Mouse (Mus musculus) midbrain, postnatal 0 days (tissue): ENCODE measurements around the gene Sfxn3. TPM values are rescaled to one million over a fixed set of nuclear protein-coding genes. Genes with fewer than 3 reads are reported as not detected.

ENCODE experiments used
- ATAC-seq: fragments of 200-750 bp; cut with Nextera tagmentation; 2 replicates; pipeline ENCODE4 v1.8.0; 2017; ENCODE audit warnings: moderate number of reproducible peaks, mild to moderate bottlenecking, moderate TSS enrichment, moderate library complexity; ENCODE audit not compliant: low FRiP score
- DNase-seq: peaks from one replicate; pipeline ENCODE4 v3.0.0-alpha.2; 2015; ENCODE audit warnings: low spot score
- H3K27ac ChIP-seq: fragments of 300-500 bp; sonication (generic); 2 replicates; pipeline ENCODE4 v1.5.1; 2014; ENCODE audit warnings: low read depth, mild to moderate bottlenecking, low read length, mixed read lengths
- H3K27me3 ChIP-seq: fragments of 300-500 bp; sonication (generic); 2 replicates; pipeline ENCODE4 v1.6.1; 2014; ENCODE audit warnings: low read length, control low read depth, mixed read lengths; ENCODE audit not compliant: insufficient read depth
- H3K36me3 ChIP-seq: fragments of 300-500 bp; sonication (generic); 2 replicates; pipeline ENCODE4 v1.6.1; 2014; ENCODE audit warnings: low read length, control low read depth, mixed read lengths; ENCODE audit not compliant: insufficient read depth
- H3K4me1 ChIP-seq: fragments of 300-500 bp; sonication (generic); 2 replicates; pipeline ENCODE4 v1.6.1; 2014; ENCODE audit warnings: mild to moderate bottlenecking, control low read depth, antibody characterized with exemption, low read length, mixed read lengths; ENCODE audit not compliant: insufficient read depth
- H3K4me2 ChIP-seq: fragments of 300-500 bp; sonication (generic); 2 replicates; pipeline ENCODE4 v1.6.1; 2014; ENCODE audit warnings: low read depth, mild to moderate bottlenecking, low read length, mixed read lengths; ENCODE audit not compliant: poor library complexity, severe bottlenecking
- H3K4me3 ChIP-seq: fragments of 300-500 bp; sonication (generic); 2 replicates; pipeline ENCODE4 v1.5.1; 2014; ENCODE audit warnings: low read depth, mild to moderate bottlenecking, low read length, moderate library complexity
- H3K9ac ChIP-seq: fragments of 300-500 bp; sonication (generic); replicated peaks from 2 replicates; pipeline ENCODE4 v1.6.1; 2014; ENCODE audit warnings: mild to moderate bottlenecking, low read length, moderate library complexity, mixed read lengths; ENCODE audit not compliant: poor library complexity, severe bottlenecking
- H3K9me3 ChIP-seq: fragments of 300-500 bp; sonication (generic); 2 replicates; pipeline ENCODE4 v1.6.1; 2016; ENCODE audit warnings: low read length, control low read depth
- CTCF ChIP-seq: IDR thresholded peaks from 2 replicates; pipeline ENCODE4 v1.5.1; 2016; ENCODE audit warnings: antibody characterized with exemption, mild to moderate bottlenecking
- WGBS: fragments of 180-500 bp; shearing (Covaris S2); extraction: QIAGEN DNeasy Blood & Tissue Kit; methylation state at CpG from one replicate; pipeline ENCODE4 v1.1.7; 2014; 5-methylcytosine and 5-hydroxymethylcytosine counted together
- polyA plus RNA-seq: library from polyadenylated mRNA; unstranded; fragments of >200 nt; fragmentation: Nextera tagmentation; extraction: Ambion mirVana; gene quantifications from 2 replicates; pipeline ENCODE4 v1.2.1, GENCODE M21; 2015
- total RNA-seq: library from RNA; depleted of rRNA; stranded (reverse); fragments of >200 nt; gene quantifications from 2 replicates; pipeline ENCODE4 v1.2.3, GENCODE M21; 2014; rRNA removed

The Sfxn3 gene
- total and polyA plus RNA-seq, 2 experiments from 2014 or later, result 85.8 to 102 TPM

DNA sequence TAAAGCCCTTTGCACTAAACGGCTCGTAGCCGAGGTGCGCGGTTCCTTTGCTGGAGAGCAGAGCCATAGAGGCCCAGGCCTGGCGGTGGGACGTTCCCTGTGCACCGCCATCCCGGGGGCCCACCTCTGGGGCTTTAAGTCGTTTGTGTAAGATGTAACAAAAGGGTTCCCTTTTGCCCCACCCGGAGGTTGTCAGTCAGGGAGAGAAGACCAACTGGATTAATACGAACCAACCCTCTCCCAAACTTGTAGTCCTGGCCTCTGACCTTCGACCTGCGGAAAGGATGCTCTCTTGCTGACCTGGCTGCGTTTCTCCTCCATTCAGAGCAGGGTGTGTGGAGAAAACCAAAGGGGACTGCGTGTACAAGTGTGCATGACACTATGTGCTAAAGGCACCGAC, 33.4 kb downstream of the Sfxn3 start:
- 0 out of 2 replicates have a peak overlapping the region, but pooled peaks have one; percentile 44 for H3K9ac ChIP-seq
- TF ChIP-seq CTCF, result no peak
- ATAC-seq, result no peak

DNA sequence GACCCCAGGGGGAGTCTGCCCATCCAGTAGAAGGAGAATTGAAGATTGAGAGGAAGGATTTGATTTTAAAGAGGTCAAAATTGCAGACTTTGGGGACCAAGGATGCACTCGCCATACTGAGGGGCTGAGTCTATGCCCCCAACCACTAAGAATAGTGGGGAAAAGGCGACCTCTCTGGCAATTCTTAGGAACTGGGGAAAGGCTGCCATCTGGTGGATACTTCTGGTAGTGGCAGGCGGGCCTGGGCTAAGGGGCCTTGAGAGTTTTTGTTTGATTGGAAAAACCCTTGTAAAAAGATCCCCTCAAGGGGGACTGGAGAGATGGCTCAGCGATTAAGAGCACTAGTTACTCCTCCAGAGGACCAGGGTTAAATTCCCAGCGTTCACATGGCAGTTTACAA, 34.0 kb downstream of the Sfxn3 start:
- 0 out of 2 replicates have a peak, but pooled peaks cover 4% of the 10 kb centered on the region for H3K4me1 ChIP-seq
- peaks cover 54% of the 10 kb centered on the region for H3K27me3 ChIP-seq
- H3K4me3 ChIP-seq, result peak overlapping the region; percentile 23; the same call in 1 of the 2 replicates
- H3K9me3 ChIP-seq, result no peaks in the 10 kb centered on the region
- H3K36me3 ChIP-seq, result no peaks in the 10 kb centered on the region
- H3K27ac ChIP-seq, result no peak overlapping the region
- H3K4me2 ChIP-seq, result peak overlapping the region; percentile 52
- 3% methylated on average over 5 of the region's 5 CpGs for WGBS
- ATAC-seq (no peak), DNase-seq (peak; percentile 80)
- TF ChIP-seq CTCF, result peak; percentile 95
- no peak overlapping the region for H3K9ac ChIP-seq

More for the DNA sequence above, 33.4 kb downstream of the Sfxn3 start:
- peak overlapping the region; percentile 52 for H3K4me2 ChIP-seq
- H3K27ac ChIP-seq, result no peak overlapping the region
- 2% methylated on average over 17 of the region's 17 CpGs for WGBS
- H3K27me3 ChIP-seq, result peaks cover 54% of the 10 kb centered on the region
- H3K4me3 ChIP-seq, result peak overlapping the region; percentile 23; the same call in 1 of the 2 replicates
- DNase-seq, result no peak
- H3K4me1 ChIP-seq, result 0 out of 2 replicates have a peak, but pooled peaks cover 4% of the 10 kb centered on the region
- H3K36me3 ChIP-seq, result no peaks in the 10 kb centered on the region
- H3K9me3 ChIP-seq, result no peaks in the 10 kb centered on the region

DNA sequence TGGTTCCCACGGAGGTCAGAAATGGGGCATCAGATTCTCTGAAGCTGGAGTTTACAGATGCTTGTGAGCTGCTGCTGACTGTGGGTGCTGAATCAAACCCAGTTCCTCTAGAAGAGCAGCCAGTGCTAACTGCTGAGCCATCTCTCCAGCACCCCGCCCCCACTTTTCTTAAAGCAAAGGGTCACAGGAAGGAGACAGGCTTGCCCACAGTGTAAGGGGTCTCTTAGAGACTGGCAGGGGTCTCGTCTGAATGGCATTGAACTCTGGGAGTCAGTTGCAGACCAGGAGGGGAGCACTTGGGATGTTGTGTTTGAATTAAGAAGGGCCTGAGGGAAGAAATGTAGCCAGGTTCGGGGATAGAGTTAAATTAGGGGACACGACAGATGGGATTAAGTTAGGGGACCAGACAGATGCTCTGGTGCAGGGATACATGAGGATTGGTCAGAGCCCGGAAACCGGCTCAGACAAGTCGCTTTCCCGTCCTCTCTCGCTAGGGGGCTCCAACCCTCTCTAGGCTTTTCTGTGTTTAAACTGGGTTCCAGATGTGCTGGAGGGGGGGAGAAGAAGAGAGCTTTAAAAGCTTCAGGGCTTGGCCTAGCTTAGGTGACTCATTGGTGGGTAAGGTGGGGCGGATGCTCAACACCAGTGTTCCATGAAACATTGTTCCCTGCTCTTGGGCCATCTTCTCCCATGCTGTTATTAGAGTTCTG, 34.7 kb downstream of the Sfxn3 start:
- H3K9me3 ChIP-seq, result no peaks in the 10 kb centered on the region
- no peak overlapping the region for H3K27ac ChIP-seq
- H3K27me3 ChIP-seq, result peaks cover 51% of the 10 kb centered on the region
- peak; percentile 62 for TF ChIP-seq CTCF
- H3K36me3 ChIP-seq, result no peaks in the 10 kb centered on the region
- H3K9ac ChIP-seq, result no peak overlapping the region
- WGBS, result 20% methylated on average over 11 of the region's 11 CpGs
- no peak for ATAC-seq
- no peak overlapping the region for H3K4me2 ChIP-seq
- DNase-seq, result peak; percentile 61
- H3K4me1 ChIP-seq, result 0 out of 2 replicates have a peak, but pooled peaks cover 4% of the 10 kb centered on the region
- H3K4me3 ChIP-seq, result no peak overlapping the region

DNA sequence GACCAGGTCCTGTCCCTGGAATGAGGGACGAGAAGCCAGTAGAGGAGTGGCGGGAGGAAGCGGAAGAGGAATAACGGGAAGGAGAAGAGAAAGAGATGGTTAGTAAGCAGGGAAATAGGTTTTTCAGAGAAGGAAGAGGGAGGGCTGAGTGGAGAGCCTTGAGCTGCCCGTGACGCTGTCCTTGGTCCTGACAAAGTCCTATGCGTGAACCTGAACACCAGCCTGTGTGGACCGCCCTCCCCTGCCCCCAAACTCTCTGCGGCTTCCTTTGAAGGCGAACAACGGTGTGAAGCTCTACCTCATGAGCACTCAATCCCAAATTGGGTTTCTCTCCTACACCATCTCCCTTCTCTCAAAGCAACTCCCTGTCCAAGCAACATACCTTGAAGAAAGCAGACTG, 50.6 kb downstream of the Sfxn3 start:
- H3K9me3 ChIP-seq, result no peaks in the 10 kb centered on the region
- no peaks in the 10 kb centered on the region for H3K4me1 ChIP-seq
- H3K36me3 ChIP-seq, result no peaks in the 10 kb centered on the region
- no peak overlapping the region for H3K27ac ChIP-seq
- no peak for TF ChIP-seq CTCF
- H3K9ac ChIP-seq, result no peak overlapping the region
- DNase-seq, result no peak
- H3K4me2 ChIP-seq, result no peak overlapping the region
- 38% methylated on average over 11 of the region's 11 CpGs for WGBS
- no peaks in the 10 kb centered on the region for H3K27me3 ChIP-seq
- H3K4me3 ChIP-seq, result no peak overlapping the region
- no peak for ATAC-seq

DNA sequence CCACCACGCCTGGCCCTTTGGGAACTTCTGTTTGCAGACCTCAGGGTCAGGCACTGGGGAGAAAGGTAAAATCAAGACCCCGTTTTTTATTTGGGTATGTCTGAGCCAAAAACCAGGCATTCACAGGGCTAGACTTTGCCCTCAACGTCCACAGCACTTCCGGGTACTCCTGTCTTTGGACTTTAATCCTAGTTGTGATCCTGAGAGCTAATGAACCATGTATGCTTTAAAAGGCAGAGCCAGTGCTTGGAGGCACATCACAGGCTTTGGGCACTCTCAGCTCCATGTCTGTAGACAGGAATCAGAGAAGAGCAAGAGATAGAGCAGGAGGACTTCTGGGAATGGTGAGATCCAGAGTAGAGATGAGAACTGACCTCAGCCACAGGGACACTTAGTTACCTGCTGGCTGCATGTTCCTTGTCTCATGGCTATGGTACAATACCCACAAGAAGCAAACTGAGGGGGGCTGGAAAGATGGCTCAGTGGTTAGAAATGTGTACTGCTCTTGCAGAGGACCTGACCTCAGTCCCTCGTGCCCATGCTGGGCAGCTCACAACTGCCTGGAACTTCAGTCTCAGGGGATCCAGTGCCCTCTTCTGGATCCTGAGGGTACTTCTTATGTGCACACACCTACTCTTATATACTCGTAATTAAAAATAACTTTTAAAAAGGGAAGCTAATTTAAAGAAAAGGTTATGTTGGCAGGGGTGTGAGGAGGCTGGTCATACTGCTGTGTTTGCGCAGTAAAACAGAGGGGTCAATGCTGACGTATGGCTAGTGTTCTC, 53.4 kb downstream of the Sfxn3 start:
- Histone ChIP-seq H3K27ac (no peak overlapping the region), H3K4me2 (no peak overlapping the region), H3K36me3 (no peaks in the 10 kb centered on the region), H3K9me3 (no peaks in the 10 kb centered on the region), H3K27me3 (peaks cover 6% of the 10 kb centered on the region; the same call in 1 of the 2 replicates), H3K9ac (no peak overlapping the region), H3K4me1 (no peaks in the 10 kb centered on the region), H3K4me3 (no peak overlapping the region)
- ATAC-seq (no peak), DNase-seq (no peak)
- peak; percentile 18; the same call in 1 of the 2 replicates for TF ChIP-seq CTCF
- WGBS, result 69% methylated on average over 8 of the region's 8 CpGs

DNA sequence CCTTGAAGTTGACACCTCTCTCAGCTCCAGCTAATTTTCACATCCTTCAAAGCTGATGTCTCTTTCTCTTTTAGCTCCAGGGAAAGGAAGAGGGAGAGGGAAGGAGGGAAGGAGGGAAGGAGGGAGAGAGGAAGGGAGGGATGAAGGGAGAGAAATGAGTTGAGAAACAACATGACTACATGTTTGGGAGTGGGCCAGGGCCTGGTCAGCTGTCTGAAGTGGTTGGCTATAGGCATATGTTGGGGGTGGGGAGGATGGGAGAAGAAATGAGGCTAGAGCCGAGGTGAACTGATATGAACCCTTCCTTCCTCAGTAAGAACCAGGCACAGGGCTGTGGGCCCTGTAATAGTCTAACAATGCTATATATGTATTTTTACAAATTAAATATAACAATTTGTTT, 58.3 kb downstream of the Sfxn3 start:
- H3K27me3 ChIP-seq, result peaks cover 6% of the 10 kb centered on the region; the same call in 1 of the 2 replicates

More for the DNA sequence above, 58.3 kb downstream of the Sfxn3 start:
- Histone ChIP-seq H3K36me3 (no peaks in the 10 kb centered on the region), H3K4me1 (no peaks in the 10 kb centered on the region), H3K4me2 (no peak overlapping the region), H3K4me3 (no peak overlapping the region), H3K27ac (no peak overlapping the region), H3K9me3 (no peaks in the 10 kb centered on the region), H3K9ac (no peak overlapping the region)
- no peak for ATAC-seq
- 40% methylated on average over 1 of the region's 1 CpGs for WGBS
- no peak for DNase-seq
- no peak for TF ChIP-seq CTCF

Other genes starting within 250 kb of the Sfxn3 start
- gene Slf2, start 116.4 kb upstream of the Sfxn3 start, total RNA-seq, result 26.8 and 43.3 TPM in 2 replicates
- gene Slf2, start 116.4 kb upstream of the Sfxn3 start, polyA plus RNA-seq, result 20.9 and 22.6 TPM in 2 replicates
- gene Sema4g, start 58.4 kb upstream of the Sfxn3 start, total RNA-seq, result 63.2 and 74.8 TPM in 2 replicates
- gene Sema4g, start 58.4 kb upstream of the Sfxn3 start, polyA plus RNA-seq, result 17.5 and 18.7 TPM in 2 replicates
- 6.1 and 6.4 TPM in 2 replicates for gene Twnk, start 41.8 kb upstream of the Sfxn3 start, total RNA-seq
- gene Twnk, start 41.8 kb upstream of the Sfxn3 start, polyA plus RNA-seq, result 6.8 and 7.1 TPM in 2 replicates
- 55.7 and 87.6 TPM in 2 replicates for gene Mrpl43, start 41.1 kb upstream of the Sfxn3 start, total RNA-seq
- gene Mrpl43, start 41.1 kb upstream of the Sfxn3 start, polyA plus RNA-seq, result 98.8 and 105 TPM in 2 replicates
- gene Lzts2, start 33.1 kb upstream of the Sfxn3 start, total RNA-seq, result 32.8 and 40.4 TPM in 2 replicates
- 12.9 TPM in 2 replicates for gene Lzts2, start 33.1 kb upstream of the Sfxn3 start, polyA plus RNA-seq
- 5.9 and 7.2 TPM in 2 replicates for gene Pdzd7, start 1.8 kb upstream of the Sfxn3 start, total RNA-seq
- gene Pdzd7, start 1.8 kb upstream of the Sfxn3 start, polyA plus RNA-seq, result 2.9 and 3.4 TPM in 2 replicates
- 0.94 and 2.2 TPM in 2 replicates for gene Kazald1, start 27.7 kb downstream of the Sfxn3 start, total RNA-seq
- 2.2 and 2.3 TPM in 2 replicates for gene Kazald1, start 27.7 kb downstream of the Sfxn3 start, polyA plus RNA-seq
- gene Tlx1, start 103.2 kb downstream of the Sfxn3 start, total RNA-seq, result not detected in 2 replicates
- not detected in 2 replicates for gene Tlx1, start 103.2 kb downstream of the Sfxn3 start, polyA plus RNA-seq
- 1.3 and 2.1 TPM in 2 replicates for gene Lbx1, start 188.3 kb downstream of the Sfxn3 start, total RNA-seq
- gene Lbx1, start 188.3 kb downstream of the Sfxn3 start, polyA plus RNA-seq, result 0.10 TPM in 1 of 2 replicates, not detected in the other